Mouse (Mus musculus): ENCODE measurements around the gene Rfc3. TPM values are rescaled to one million over a fixed set of nuclear protein-coding genes. Genes with fewer than 3 reads are reported as not detected.
"Not testable (repeated sequence)": the region's sequence is repeated elsewhere in the genome, so short reads cannot be mapped to it uniquely, and the experiment has no call there.

The Rfc3 gene
- 9.6 and 11.5 TPM in 2 replicates for polyA plus RNA-seq (2012; rRNA removed)

DNA sequence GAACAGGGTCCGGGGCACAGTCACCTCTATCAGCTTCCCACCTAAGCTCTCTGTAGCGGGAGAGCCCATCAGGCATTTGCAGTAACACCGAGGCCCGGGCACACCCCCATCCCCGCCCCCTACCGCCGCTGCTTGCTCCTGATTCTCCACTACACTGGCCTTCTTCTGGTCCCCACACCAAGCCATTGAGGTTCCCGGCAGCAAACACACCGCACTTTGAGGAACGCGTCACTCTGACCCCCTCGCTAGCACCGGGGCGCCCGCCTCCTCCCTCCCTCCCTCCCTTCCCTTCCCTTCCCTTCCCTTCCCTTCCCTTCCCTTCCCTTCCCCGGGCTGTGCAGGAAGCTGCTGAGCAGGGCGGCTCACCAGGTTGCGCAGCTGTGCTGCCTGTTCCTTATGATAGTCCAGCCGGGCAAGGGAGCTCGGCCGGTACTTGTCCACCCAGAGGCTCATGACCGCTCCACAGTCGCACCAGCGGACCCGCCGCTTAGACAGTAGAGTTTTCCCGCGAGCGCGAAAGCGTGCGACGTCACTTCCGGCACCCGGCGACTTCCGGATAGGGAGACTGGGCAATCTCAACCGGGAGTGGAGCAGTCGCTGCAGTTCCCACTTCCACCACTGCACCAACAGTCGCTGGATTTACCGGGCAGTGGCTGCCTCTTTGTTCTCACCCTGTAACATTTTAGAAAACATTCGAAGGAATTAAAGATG lies at the start of gene Rfc3:
TSS of gene Rfc3 (minus strand) at position 543 of the 711 bp plus-strand sequence.
- TF ChIP-seq POLR2A (IDR thresholded peaks at IDR 0.05; ENCODE audit: extremely low read depth, insufficient read depth, low read length) (peak; percentile 35; the same call in 1 of the 2 replicates), CTCF (IDR thresholded peaks at IDR 0.05; ENCODE audit: extremely low read depth, insufficient read depth, low read length) (peak; percentile 49; the same call in 1 of the 2 replicates)
- Histone ChIP-seq H3K4me1 (ENCODE audit: control insufficient read depth, insufficient read depth, low read length) (no peaks in the 10 kb centered on the region), H3K27ac (ENCODE audit: insufficient read depth, low read length) (no peak within 1 kb of the TSS), H3K4me3 (ENCODE audit: insufficient read depth, low read length) (peak within 1 kb of the TSS; percentile 87)

DNA sequence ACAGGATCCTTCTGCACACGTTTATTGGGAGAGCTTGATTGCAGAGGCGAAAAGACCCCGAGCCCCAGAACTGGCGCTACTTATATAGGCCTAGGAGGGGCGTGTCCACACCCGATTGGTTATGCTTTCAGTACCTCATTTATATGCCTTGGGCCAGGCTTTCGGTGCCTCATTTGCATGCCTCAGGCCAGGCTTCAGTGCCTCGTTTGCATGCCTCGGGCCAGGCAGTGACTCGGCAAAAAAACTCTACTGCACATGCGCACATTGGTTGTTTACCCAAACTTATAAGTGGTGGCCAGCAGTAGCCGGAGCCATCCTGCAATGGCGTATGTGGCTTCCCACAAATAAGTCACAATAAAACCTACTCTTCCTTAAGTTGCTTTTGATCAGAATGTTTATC lies 42.6 kb upstream of the Rfc3 start:
- not testable (repeated sequence) for H3K4me3 ChIP-seq (ENCODE audit: insufficient read depth, low read length); H3K4me1 ChIP-seq (ENCODE audit: control insufficient read depth, insufficient read depth, low read length); H3K27ac ChIP-seq (ENCODE audit: insufficient read depth, low read length)

DNA sequence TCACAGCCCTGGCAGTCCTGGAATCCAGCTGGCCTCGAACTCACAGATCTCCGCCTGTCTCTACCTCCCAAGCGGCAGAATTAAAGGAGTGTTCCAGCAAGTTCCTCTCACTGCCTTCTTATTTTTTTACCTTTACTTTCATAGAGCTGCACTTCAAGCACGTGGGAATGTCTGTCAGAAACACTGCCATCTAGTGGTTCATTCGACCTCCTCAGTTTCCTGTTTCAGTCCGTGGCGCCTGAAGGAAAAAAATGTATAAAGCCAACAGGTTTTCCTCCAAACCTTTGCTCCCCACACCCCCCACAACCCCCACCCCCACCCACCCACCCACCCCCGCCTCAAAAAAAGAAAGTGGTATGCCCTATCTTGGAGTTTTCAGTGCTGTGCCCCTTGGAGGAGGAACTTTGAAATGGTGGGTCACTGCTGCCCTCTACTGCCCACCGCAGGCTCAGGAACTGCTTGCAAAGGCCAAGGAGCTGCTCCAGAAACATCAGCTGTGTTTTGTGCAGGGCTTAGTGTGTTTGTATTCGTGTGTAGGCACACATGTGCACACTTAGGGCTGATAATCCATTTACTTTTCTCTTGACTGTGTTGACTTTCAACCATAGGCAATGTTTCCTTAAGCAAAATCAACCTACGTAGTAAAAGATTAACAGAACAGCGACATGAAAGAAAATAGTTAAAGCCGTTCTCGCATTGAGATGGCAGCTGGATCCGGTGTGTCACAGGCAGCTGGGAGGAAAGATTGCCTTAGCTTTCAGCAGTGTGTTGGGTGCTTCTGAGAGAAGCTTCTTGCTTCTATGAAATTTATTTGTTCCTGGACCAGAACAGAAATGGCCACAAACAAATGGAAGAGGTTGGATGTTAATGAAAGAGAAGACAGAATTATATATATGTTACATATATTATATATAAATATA lies 35.8 kb upstream of the Rfc3 start:
- H3K4me3 ChIP-seq (ENCODE audit: insufficient read depth, low read length), result no peak overlapping the region
- no peaks in the 10 kb centered on the region for H3K4me1 ChIP-seq (ENCODE audit: control insufficient read depth, insufficient read depth, low read length)
- no peak overlapping the region for H3K27ac ChIP-seq (ENCODE audit: insufficient read depth, low read length)
- peak; percentile 71 for TF ChIP-seq CTCF (IDR thresholded peaks at IDR 0.05; ENCODE audit: extremely low read depth, insufficient read depth, low read length)
- no peak for TF ChIP-seq POLR2A (IDR thresholded peaks at IDR 0.05; ENCODE audit: extremely low read depth, insufficient read depth, low read length)

DNA sequence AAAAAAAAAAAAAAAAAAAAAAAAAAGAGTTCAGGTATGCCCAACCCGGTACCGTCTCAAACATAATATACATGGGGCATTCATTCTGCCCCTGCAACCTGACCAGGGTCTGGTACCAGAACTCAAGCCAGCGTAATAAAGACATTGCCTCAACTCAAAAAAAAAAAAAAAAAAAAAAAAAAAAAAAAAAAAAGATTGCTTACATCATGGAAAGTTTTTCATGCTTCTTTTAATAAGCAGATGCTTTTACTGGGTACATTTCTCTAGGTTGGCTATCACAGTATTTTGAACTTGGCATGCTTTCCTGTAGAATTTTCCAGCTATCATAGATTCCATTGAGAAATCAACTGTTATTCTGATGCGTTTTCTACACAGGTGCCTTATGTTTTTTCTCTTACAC lies 11.2 kb upstream of the Rfc3 start:
- Histone ChIP-seq H3K27ac (ENCODE audit: insufficient read depth, low read length) (no peak overlapping the region), H3K4me3 (ENCODE audit: insufficient read depth, low read length) (no peak overlapping the region), H3K4me1 (ENCODE audit: control insufficient read depth, insufficient read depth, low read length) (no peaks in the 10 kb centered on the region)
- no peak for TF ChIP-seq CTCF (IDR thresholded peaks at IDR 0.05; ENCODE audit: extremely low read depth, insufficient read depth, low read length)
- TF ChIP-seq POLR2A (IDR thresholded peaks at IDR 0.05; ENCODE audit: extremely low read depth, insufficient read depth, low read length), result no peak

DNA sequence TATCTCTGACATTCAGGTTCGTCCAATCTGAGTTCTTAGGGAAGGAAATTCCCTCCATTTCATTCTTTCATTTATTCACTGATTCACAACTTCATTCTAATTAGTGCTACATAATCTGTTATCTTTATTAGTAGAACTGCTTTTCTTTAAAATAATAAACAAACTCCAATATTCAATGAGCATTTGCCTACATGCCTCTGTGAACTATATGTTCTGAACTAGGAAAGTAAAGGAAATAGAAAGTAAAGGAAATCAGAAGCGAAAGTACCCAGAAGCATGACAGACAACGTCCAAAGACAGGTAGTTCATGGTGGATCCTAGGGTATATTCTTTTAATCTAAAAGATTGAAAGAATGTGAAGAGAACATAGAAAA lies 356 bp upstream of the Rfc3 start:
- H3K27ac ChIP-seq (ENCODE audit: insufficient read depth, low read length), result no peak overlapping the region
- TF ChIP-seq POLR2A (IDR thresholded peaks at IDR 0.05; ENCODE audit: extremely low read depth, insufficient read depth, low read length), result no peak
- no peak for TF ChIP-seq CTCF (IDR thresholded peaks at IDR 0.05; ENCODE audit: extremely low read depth, insufficient read depth, low read length)
- H3K4me3 ChIP-seq (ENCODE audit: insufficient read depth, low read length), result peak overlapping the region; percentile 87; the same call in 1 of the 2 replicates
- H3K4me1 ChIP-seq (ENCODE audit: control insufficient read depth, insufficient read depth, low read length), result no peaks in the 10 kb centered on the region

DNA sequence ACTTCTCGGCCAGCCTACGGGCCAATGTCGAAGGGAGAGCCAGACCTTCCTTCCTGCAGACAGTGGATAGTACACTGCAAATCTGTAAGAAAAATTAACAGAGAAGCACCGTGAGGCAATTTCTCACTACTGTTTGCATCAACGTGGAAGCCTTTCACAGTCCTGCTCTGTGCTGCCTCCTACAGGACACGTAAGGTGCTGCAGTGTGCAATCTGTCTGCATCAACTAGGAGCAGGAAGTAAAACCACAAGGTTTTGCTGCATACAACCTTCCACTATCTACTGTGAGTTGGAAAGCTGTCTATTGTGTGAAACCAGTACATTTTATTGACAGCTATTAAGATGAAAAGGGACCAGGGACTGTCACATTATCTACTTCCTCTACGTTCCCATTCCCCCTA lies 6.2 kb downstream of the Rfc3 start:
- H3K4me3 ChIP-seq (ENCODE audit: insufficient read depth, low read length), result no peak overlapping the region
- H3K27ac ChIP-seq (ENCODE audit: insufficient read depth, low read length), result no peak overlapping the region
- H3K4me1 ChIP-seq (ENCODE audit: control insufficient read depth, insufficient read depth, low read length), result no peaks in the 10 kb centered on the region
- no peak for TF ChIP-seq POLR2A (IDR thresholded peaks at IDR 0.05; ENCODE audit: extremely low read depth, insufficient read depth, low read length)
- TF ChIP-seq CTCF (IDR thresholded peaks at IDR 0.05; ENCODE audit: extremely low read depth, insufficient read depth, low read length), result peak; percentile 31; the same call in 1 of the 2 replicates

DNA sequence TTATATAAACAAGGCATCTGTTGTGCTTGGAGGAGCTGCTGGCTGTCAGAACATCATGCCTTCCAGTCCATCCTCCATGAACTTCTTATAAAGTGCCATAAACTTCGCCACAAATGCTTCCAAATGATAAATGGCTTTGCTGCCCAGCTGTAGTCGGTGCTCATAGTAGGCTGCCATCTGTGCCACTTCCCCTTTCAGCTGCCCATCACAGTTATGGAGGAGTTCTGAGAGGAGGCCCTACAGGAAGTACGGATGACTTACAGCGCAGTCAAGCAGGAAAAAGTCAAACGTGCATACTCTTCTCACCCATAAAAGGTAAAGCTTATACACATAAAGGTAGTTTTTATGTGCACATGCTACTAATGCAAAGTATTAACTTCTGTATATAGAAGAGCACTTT lies 8.2 kb downstream of the Rfc3 start:
- no peak overlapping the region for H3K4me3 ChIP-seq (ENCODE audit: insufficient read depth, low read length)
- no peak for TF ChIP-seq CTCF (IDR thresholded peaks at IDR 0.05; ENCODE audit: extremely low read depth, insufficient read depth, low read length)
- no peaks in the 10 kb centered on the region for H3K4me1 ChIP-seq (ENCODE audit: control insufficient read depth, insufficient read depth, low read length)
- H3K27ac ChIP-seq (ENCODE audit: insufficient read depth, low read length), result no peak overlapping the region

DNA sequence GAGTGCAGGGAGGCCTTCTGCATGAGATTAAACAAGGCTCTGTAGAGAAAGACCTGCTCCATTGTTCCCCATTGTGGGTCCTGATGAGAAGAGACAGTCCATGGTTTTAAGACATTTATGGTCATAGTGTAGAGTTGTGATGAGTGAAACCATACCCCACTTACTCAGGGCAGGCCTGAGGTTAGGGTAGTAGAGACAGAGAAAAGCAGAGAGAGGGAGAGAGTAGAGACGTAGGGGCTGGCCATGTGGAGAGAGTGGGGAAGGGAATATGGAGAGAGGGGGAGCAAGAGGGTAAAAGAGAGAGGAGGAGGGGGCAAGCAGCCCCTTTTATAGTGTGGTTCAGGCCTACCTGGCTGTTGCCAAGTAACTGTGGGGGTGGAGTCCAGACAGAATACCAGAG lies 8.9 kb downstream of the Rfc3 start:
- Histone ChIP-seq H3K4me1 (ENCODE audit: control insufficient read depth, insufficient read depth, low read length) (no peaks in the 10 kb centered on the region), H3K27ac (ENCODE audit: insufficient read depth, low read length) (no peak overlapping the region), H3K4me3 (ENCODE audit: insufficient read depth, low read length) (no peak overlapping the region)
- TF ChIP-seq POLR2A (IDR thresholded peaks at IDR 0.05; ENCODE audit: extremely low read depth, insufficient read depth, low read length), result no peak
- TF ChIP-seq CTCF (IDR thresholded peaks at IDR 0.05; ENCODE audit: extremely low read depth, insufficient read depth, low read length), result no peak

DNA sequence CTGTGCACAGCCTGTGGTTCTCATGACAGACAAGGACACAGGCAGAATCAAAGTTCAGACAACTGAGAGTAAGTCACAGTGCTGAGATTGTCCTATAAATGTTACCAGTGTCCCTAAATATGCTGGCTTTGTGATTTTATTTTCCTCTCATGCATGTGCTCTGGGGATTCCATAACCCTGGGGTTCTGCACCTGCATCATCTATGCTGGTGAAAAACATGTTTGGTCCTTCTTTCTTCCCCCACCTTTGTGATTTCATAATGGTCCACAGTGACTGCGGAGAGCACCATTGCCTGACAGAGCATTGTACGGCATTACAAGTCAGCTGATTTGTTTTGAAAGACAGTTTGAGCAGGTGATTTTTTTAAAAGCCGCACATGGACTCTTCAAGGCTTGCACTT lies 45.1 kb downstream of the Rfc3 start, which contains the start of gene Vmn2r18:
TSS of gene Vmn2r18 (minus strand) at position 101 of the 400 bp plus-strand sequence.
- no peak within 1 kb of the TSS for H3K4me3 ChIP-seq (ENCODE audit: insufficient read depth, low read length)
- no peaks in the 10 kb centered on the region for H3K4me1 ChIP-seq (ENCODE audit: control insufficient read depth, insufficient read depth, low read length)
- TF ChIP-seq CTCF (IDR thresholded peaks at IDR 0.05; ENCODE audit: extremely low read depth, insufficient read depth, low read length), result no peak
- no peak for TF ChIP-seq POLR2A (IDR thresholded peaks at IDR 0.05; ENCODE audit: extremely low read depth, insufficient read depth, low read length)
- no peak within 1 kb of the TSS for H3K27ac ChIP-seq (ENCODE audit: insufficient read depth, low read length)

DNA sequence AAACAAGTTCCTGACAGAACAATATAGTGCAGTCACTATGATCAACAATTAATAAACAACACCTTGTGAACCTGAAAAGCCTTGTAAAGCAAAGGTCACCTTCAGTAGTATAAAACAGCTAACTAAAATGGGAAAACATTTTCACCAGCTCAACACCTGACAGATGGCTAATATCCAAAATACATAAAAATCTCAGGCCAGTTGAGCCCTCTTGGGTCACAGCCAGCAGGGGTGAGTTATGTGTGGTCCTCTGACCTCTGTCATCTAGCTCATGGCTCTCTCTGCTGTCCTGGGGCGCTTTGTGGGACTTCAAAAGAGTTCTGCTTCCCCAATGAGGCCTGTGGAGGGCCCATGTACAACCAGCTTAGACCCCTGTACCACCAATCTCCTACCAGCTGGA lies 49.3 kb downstream of the Rfc3 start:
- H3K4me3 ChIP-seq (ENCODE audit: insufficient read depth, low read length), result no peak overlapping the region
- no peaks in the 10 kb centered on the region for H3K4me1 ChIP-seq (ENCODE audit: control insufficient read depth, insufficient read depth, low read length)
- TF ChIP-seq POLR2A (IDR thresholded peaks at IDR 0.05; ENCODE audit: extremely low read depth, insufficient read depth, low read length) (no peak), CTCF (IDR thresholded peaks at IDR 0.05; ENCODE audit: extremely low read depth, insufficient read depth, low read length) (no peak)
- no peak overlapping the region for H3K27ac ChIP-seq (ENCODE audit: insufficient read depth, low read length)

Other genes starting within 250 kb of the Rfc3 start
- gene Gm42906, start 223.1 kb downstream of the Rfc3 start, polyA plus RNA-seq (2012; rRNA removed), result not detected in 2 replicates
- gene Vmn2r18, start 45.2 kb downstream of the Rfc3 start, polyA plus RNA-seq (2012; rRNA removed), result 0.04 TPM in 1 of 2 replicates, not detected in the other

Measured in cortical plate, adult 2 months (tissue).